Mouse (Mus musculus) testis, postnatal 14 days (tissue): Measurements from ENCODE around the gene Mafk.

ENCODE experiments used
- DNase-seq: peaks from one replicate; pipeline ENCODE4 v3.0.0; 2021; ENCODE audit warnings: low spot score

Gene Mafk

GRCm38 (mm10) chr5:139796900-139797299 lies 5.6 kb downstream of the Mafk start:
- peak; percentile 82 for DNase-seq

GRCm38 (mm10) chr5:139797473-139798167 lies 6.3 kb downstream of the Mafk start:
- DNase-seq, result peak; percentile 75

- DNase-seq, result peak; percentile 8
Measured at GRCm38 (mm10) chr5:139798168-139798900, 7.0 kb downstream of the Mafk start.

GRCm38 (mm10) chr5:139799041-139799440 lies 7.7 kb downstream of the Mafk start:
- no peak for DNase-seq

- no peak for DNase-seq
Measured at GRCm38 (mm10) chr5:139799801-139800590, 8.7 kb downstream of the Mafk start.

- DNase-seq, result peak; percentile 3
Measured at GRCm38 (mm10) chr5:139801231-139801630, 9.9 kb downstream of the Mafk start.

- no peak for DNase-seq
Measured at GRCm38 (mm10) chr5:139801880-139802279, 10.6 kb downstream of the Mafk start.

GRCm38 (mm10) chr5:139803165-139803564 lies 11.9 kb downstream of the Mafk start:
- DNase-seq, result no peak

- peak; percentile 72 for DNase-seq
Measured at GRCm38 (mm10) chr5:139803601-139804102, 12.3 kb downstream of the Mafk start.

- DNase-seq, result peak; percentile 81
Measured at GRCm38 (mm10) chr5:139804107-139804551, 12.8 kb downstream of the Mafk start.

GRCm38 (mm10) chr5:139804573-139805111 lies 13.3 kb downstream of the Mafk start:
- no peak for DNase-seq

GRCm38 (mm10) chr5:139805924-139806323 lies 14.6 kb downstream of the Mafk start:
- DNase-seq, result no peak

- DNase-seq, result peak; percentile 68
Measured at GRCm38 (mm10) chr5:139809397-139809796, 18.1 kb downstream of the Mafk start.

GRCm38 (mm10) chr5:139811677-139812397 lies 20.5 kb downstream of the Mafk start:
- DNase-seq, result no peak

GRCm38 (mm10) chr5:139812398-139813125 lies 21.2 kb downstream of the Mafk start:
- no peak for DNase-seq

GRCm38 (mm10) chr5:139813126-139813490 lies 21.8 kb downstream of the Mafk start:
- peak; percentile 72 for DNase-seq

GRCm38 (mm10) chr5:139813963-139814381 lies 22.7 kb downstream of the Mafk start:
- no peak for DNase-seq

GRCm38 (mm10) chr5:139815964-139816363 lies 24.7 kb downstream of the Mafk start:
- DNase-seq, result peak; percentile 81

GRCm38 (mm10) chr5:139816445-139816844 lies 25.1 kb downstream of the Mafk start:
- DNase-seq, result no peak

- DNase-seq, result no peak
Measured at GRCm38 (mm10) chr5:139817292-139817691, 26.0 kb downstream of the Mafk start.

- DNase-seq, result no peak
Measured at GRCm38 (mm10) chr5:139818056-139818455, 26.7 kb downstream of the Mafk start.
